Mouse (Mus musculus) spleen, adult 2 months (tissue): Measurements from ENCODE around the gene Arid1b.

Experiments
- CTCF ChIP-seq: fragments of 200-500 bp; IDR thresholded peaks from 2 replicates; pipeline ENCODE4 v1.5.1; 2011; ENCODE audit warnings: mild to moderate bottlenecking, inconsistent platforms; ENCODE audit not compliant: insufficient read depth, insufficient read length, insufficient replicate concordance; ENCODE audit errors: extremely low read depth
- POLR2A ChIP-seq: fragments of 200-500 bp; IDR thresholded peaks from 2 replicates; pipeline ENCODE4 v1.6.1; 2011; ENCODE audit warnings: low read depth, low read length, inconsistent platforms

DNA sequence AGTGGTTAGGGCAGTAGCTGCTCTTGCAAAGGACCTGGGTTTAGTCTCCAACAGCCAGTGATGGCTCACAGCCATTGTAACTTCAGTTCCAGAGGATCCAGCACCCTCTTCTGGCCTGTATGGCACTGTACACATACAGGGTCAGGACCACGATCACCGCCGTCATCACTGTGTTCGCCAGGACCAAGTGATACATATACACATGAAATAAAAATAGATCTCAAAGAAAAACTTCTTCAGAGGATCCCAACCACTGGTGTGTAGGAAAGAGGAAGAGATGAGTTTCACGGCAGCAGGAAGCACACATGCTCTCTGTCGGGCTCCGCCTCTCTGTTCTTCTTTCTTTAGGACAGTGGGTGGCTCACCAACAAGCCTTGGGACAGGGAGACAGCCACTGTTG, 322.4 kb downstream of the Arid1b start:
- peak; percentile 17; the same call in 1 of the 2 replicates for TF ChIP-seq CTCF
- TF ChIP-seq POLR2A = no peak
